Mouse (Mus musculus) forebrain, embryonic 12.5 days (tissue): ENCODE measurements around the gene Esx1. TPM values are rescaled to one million over a fixed set of nuclear protein-coding genes. Genes with fewer than 3 reads are reported as not detected.

Experiments
- ATAC-seq: fragments of 200-750 bp; cut with Nextera tagmentation; 2 replicates; pipeline ENCODE4 v1.8.0; 2017; ENCODE audit warnings: moderate TSS enrichment; ENCODE audit not compliant: low FRiP score
- H3K27ac ChIP-seq: fragments of 300-500 bp; sonication (generic); 2 replicates; pipeline ENCODE4 v1.5.1; 2016; ENCODE audit warnings: mild to moderate bottlenecking
- H3K27me3 ChIP-seq: fragments of 300-500 bp; sonication (generic); 2 replicates; pipeline ENCODE4 v1.6.1; 2016; ENCODE audit warnings: mild to moderate bottlenecking
- H3K36me3 ChIP-seq: fragments of 300-500 bp; sonication (generic); replicated peaks from 2 replicates; pipeline ENCODE4 v1.6.1; 2016; ENCODE audit warnings: mild to moderate bottlenecking
- H3K4me1 ChIP-seq: fragments of 300-500 bp; sonication (generic); 2 replicates; pipeline ENCODE4 v1.6.1; 2016
- H3K4me2 ChIP-seq: fragments of 300-500 bp; sonication (generic); 2 replicates; pipeline ENCODE4 v1.6.1; 2016; ENCODE audit warnings: mild to moderate bottlenecking, moderate library complexity
- H3K4me3 ChIP-seq: fragments of 300-500 bp; sonication (generic); replicated peaks from 2 replicates; pipeline ENCODE4 v1.5.1; 2016; ENCODE audit warnings: mild to moderate bottlenecking
- H3K9ac ChIP-seq: fragments of 300-500 bp; sonication (generic); 2 replicates; pipeline ENCODE4 v1.6.1; 2016; ENCODE audit warnings: mild to moderate bottlenecking
- H3K9me3 ChIP-seq: fragments of 300-500 bp; sonication (generic); 2 replicates; pipeline ENCODE4 v1.6.1; 2016
- WGBS: fragments of 180-500 bp; shearing (Covaris S2); methylation state at CpG from one replicate; pipeline ENCODE4 v1.1.7; 2016; 5-methylcytosine and 5-hydroxymethylcytosine counted together
- polyA plus RNA-seq: library from polyadenylated mRNA; unstranded; fragments of >200 nt; fragmentation: Nextera tagmentation; extraction: Ambion mirVana; gene quantifications from 2 replicates; pipeline ENCODE4 v1.2.1, GENCODE M21; 2016

Esx1 gene
- polyA plus RNA-seq, 1 experiment from 2014 or later, result not detected

GRCm38 (mm10) chrX:137118097-137118746, 3.7 kb downstream of the Esx1 start:
- no peak overlapping the region for H3K4me2 ChIP-seq
- H3K4me3 ChIP-seq, result peak overlapping the region; percentile 13; the same call in 1 of the 2 replicates
- H3K27ac ChIP-seq, result no peak overlapping the region
- H3K36me3 ChIP-seq, result no peaks in the 10 kb centered on the region
- H3K4me1 ChIP-seq, result peaks cover 10% of the 10 kb centered on the region
- WGBS, result 15% methylated on average over 39 of the region's 40 CpGs
- H3K27me3 ChIP-seq, result peaks cover 83% of the 10 kb centered on the region
- ATAC-seq, result peak; percentile 86
- H3K9ac ChIP-seq, result no peak overlapping the region
- no peaks in the 10 kb centered on the region for H3K9me3 ChIP-seq

- WGBS, result 13% methylated on average over 13 of the region's 13 CpGs
- peaks cover 46% of the 10 kb centered on the region for H3K27me3 ChIP-seq
- no peaks in the 10 kb centered on the region for H3K9me3 ChIP-seq
- H3K4me2 ChIP-seq, result no peak overlapping the region
- H3K4me1 ChIP-seq, result no peaks in the 10 kb centered on the region
- no peaks in the 10 kb centered on the region for H3K36me3 ChIP-seq
- H3K9ac ChIP-seq, result no peak overlapping the region
- no peak for ATAC-seq
- H3K4me3 ChIP-seq, result no peak overlapping the region
- no peak overlapping the region for H3K27ac ChIP-seq
Measured at GRCm38 (mm10) chrX:137106498-137106897, 15.4 kb downstream of the Esx1 start.

GRCm38 (mm10) chrX:137104531-137104930, 17.4 kb downstream of the Esx1 start:
- ATAC-seq, result no peak
- no peak overlapping the region for H3K9ac ChIP-seq
- no peaks in the 10 kb centered on the region for H3K36me3 ChIP-seq
- H3K27me3 ChIP-seq, result peaks cover 59% of the 10 kb centered on the region
- H3K4me2 ChIP-seq, result no peak overlapping the region
- no peak overlapping the region for H3K4me3 ChIP-seq
- no peak overlapping the region for H3K27ac ChIP-seq
- no peaks in the 10 kb centered on the region for H3K4me1 ChIP-seq
- H3K9me3 ChIP-seq, result no peaks in the 10 kb centered on the region
- WGBS, result 21% methylated on average over 25 of the region's 25 CpGs

Other genes starting within 250 kb of the Esx1 start
- not detected in 2 replicates for gene H2bfm, start 194.8 kb downstream of the Esx1 start, polyA plus RNA-seq
- 84.2 and 94.6 TPM in 2 replicates for gene Tmsb15b2, start 146.6 kb downstream of the Esx1 start, polyA plus RNA-seq
- gene Tmsb15l, start 145.2 kb downstream of the Esx1 start, polyA plus RNA-seq, result 5.7 and 9.0 TPM in 2 replicates
- 32.4 and 34.4 TPM in 2 replicates for gene Tmsb15b1, start 145.2 kb downstream of the Esx1 start, polyA plus RNA-seq
- 137 and 146 TPM in 2 replicates for gene Zcchc18, start 128.9 kb downstream of the Esx1 start, polyA plus RNA-seq
- 13.7 and 14.1 TPM in 2 replicates for gene Slc25a53, start 83.8 kb downstream of the Esx1 start, polyA plus RNA-seq
- 14.2 and 15.3 TPM in 2 replicates for gene Fam199x, start 72.5 kb downstream of the Esx1 start, polyA plus RNA-seq